Mouse (Mus musculus) liver, embryonic 14.5 days (tissue): ENCODE results near the gene Clpp. TPM values are rescaled to one million over a fixed set of nuclear protein-coding genes. Genes with fewer than 3 reads are reported as not detected.
A peak's percentile ranks its signal among the peaks of the same experiment; 100 is the strongest.

ENCODE experiments used
- ATAC-seq: fragments of 200-750 bp; cut with Nextera tagmentation; 2 replicates; pipeline ENCODE4 v1.8.0; 2017; ENCODE audit warnings: moderate number of reproducible peaks, mild to moderate bottlenecking, moderate library complexity; ENCODE audit not compliant: insufficient read depth
- DNase-seq, 3 experiments: peaks; one replicate each; pipeline ENCODE4 v3.0.0-alpha.2; 2012 to 2013; ENCODE audit warnings: low read depth in 3 of 3, low spot score in 3 of 3
- H3K27ac ChIP-seq: fragments of 300-500 bp; sonication (generic); 2 replicates; pipeline ENCODE4 v1.5.1; 2014; ENCODE audit warnings: moderate library complexity, mild to moderate bottlenecking, control low read depth, inconsistent platforms
- H3K27me3 ChIP-seq: fragments of 300-500 bp; sonication (generic); 2 replicates; pipeline ENCODE4 v1.6.1; 2014; ENCODE audit warnings: mild to moderate bottlenecking, low read length, moderate library complexity; ENCODE audit not compliant: control insufficient read depth, insufficient read depth
- H3K36me3 ChIP-seq: fragments of 300-500 bp; sonication (generic); replicated peaks from 2 replicates; pipeline ENCODE4 v1.6.1; 2014; ENCODE audit warnings: low read depth; ENCODE audit not compliant: control insufficient read depth, insufficient read depth
- H3K4me1 ChIP-seq, 2 experiments: fragments of 200-500 bp in 1 of 2; fragments of 300-500 bp in 1 of 2; sonication (generic) in 1 of 2; replicated peaks; 2 replicates each; pipeline ENCODE4 v1.6.1; 2012 to 2014; ENCODE audit warnings: antibody characterized with exemption in 1 of 2, inconsistent platforms in 1 of 2, low read length in 1 of 2; ENCODE audit not compliant: control insufficient read depth in 2 of 2, insufficient read depth in 2 of 2
- H3K4me2 ChIP-seq: fragments of 300-500 bp; sonication (generic); 2 replicates; pipeline ENCODE4 v1.6.1; 2014; ENCODE audit warnings: low read depth, mild to moderate bottlenecking, control low read depth, moderate library complexity
- H3K4me3 ChIP-seq, 2 experiments: fragments of 200-500 bp in 1 of 2; fragments of 300-500 bp in 1 of 2; sonication (generic) in 1 of 2; 2 replicates each; pipeline ENCODE4 v1.5.1; 2012 to 2014; ENCODE audit warnings: low read depth in 2 of 2, low read length in 2 of 2, mild to moderate bottlenecking in 2 of 2, control low read depth in 1 of 2, inconsistent platforms in 1 of 2, moderate library complexity in 1 of 2; ENCODE audit not compliant: insufficient read depth in 1 of 2
- H3K9ac ChIP-seq: fragments of 300-500 bp; sonication (generic); replicated peaks from 2 replicates; pipeline ENCODE4 v1.6.1; 2014; ENCODE audit warnings: mild to moderate bottlenecking, control low read depth, moderate library complexity
- H3K9me3 ChIP-seq: fragments of 300-500 bp; sonication (generic); 2 replicates; pipeline ENCODE4 v1.6.1; 2016; ENCODE audit warnings: low read length, mixed read lengths; ENCODE audit not compliant: control insufficient read depth
- CTCF ChIP-seq: IDR thresholded peaks from 2 replicates; pipeline ENCODE4 v1.5.1; 2016; ENCODE audit warnings: antibody characterized with exemption, low read depth, control low read depth
- EP300 ChIP-seq: IDR thresholded peaks from 2 replicates; pipeline ENCODE4 v1.6.1; 2016; ENCODE audit warnings: antibody characterized with exemption, low read depth
- WGBS: fragments of 180-500 bp; shearing (Covaris S2); extraction: QIAGEN DNeasy Blood & Tissue Kit; methylation state at CpG from one replicate; pipeline ENCODE4 v1.1.7; 2014; ENCODE audit not compliant: insufficient replicate concordance; 5-methylcytosine and 5-hydroxymethylcytosine counted together
- polyA plus RNA-seq, 2 experiments: library from polyadenylated mRNA; depleted of rRNA in 1 of 2; stranded (reverse) in 1 of 2; unstranded in 1 of 2; fragments of >200 nt; fragmentation: Nextera tagmentation in 1 of 2; extraction: Ambion mirVana in 1 of 2; gene quantifications; 2 replicates each; pipeline versions ENCODE4 v1.2.1 to v1.2.3; 2012 to 2014

Gene Clpp
- polyA plus RNA-seq, 2 experiments = 63.9 to 79.3 TPM

DNA sequence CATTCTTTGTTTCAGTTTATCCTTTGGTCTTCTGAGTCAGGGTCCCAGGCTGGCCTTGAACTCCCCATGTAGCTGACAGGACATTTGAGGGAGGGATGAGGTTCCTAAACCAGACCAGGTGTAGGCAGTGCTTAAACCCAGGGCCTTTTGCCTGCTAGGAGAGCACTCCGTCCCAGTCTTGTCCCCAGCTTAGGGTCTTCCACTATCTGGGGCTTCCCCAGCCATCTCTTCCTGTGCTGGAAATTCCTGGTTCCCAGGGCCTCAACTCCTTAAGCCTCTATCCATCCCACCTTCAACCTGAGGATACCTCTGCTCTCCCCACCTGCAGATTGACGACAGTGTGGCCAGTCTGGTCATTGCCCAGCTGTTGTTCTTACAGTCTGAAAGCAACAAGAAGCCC, 861 bp downstream of the Clpp start:
- Histone ChIP-seq H3K27ac (no peak overlapping the region), H3K9ac (peak overlapping the region; percentile 68), H3K27me3 (no peaks in the 10 kb centered on the region), H3K9me3 (no peaks in the 10 kb centered on the region), H3K36me3 (peaks cover 15% of the 10 kb centered on the region), H3K4me2 (peak overlapping the region; percentile 94), H3K4me3 (peak overlapping the region; percentile 74 to 76), H3K4me1 (peaks cover 5 to 6% of the 10 kb centered on the region in 2 experiments; a peak in 3 of 4 replicates)
- DNase-seq (no peak), ATAC-seq (no peak)
- TF ChIP-seq EP300 (no peak), CTCF (no peak)
- WGBS = 46% methylated on average over 2 of the region's 2 CpGs

DNA sequence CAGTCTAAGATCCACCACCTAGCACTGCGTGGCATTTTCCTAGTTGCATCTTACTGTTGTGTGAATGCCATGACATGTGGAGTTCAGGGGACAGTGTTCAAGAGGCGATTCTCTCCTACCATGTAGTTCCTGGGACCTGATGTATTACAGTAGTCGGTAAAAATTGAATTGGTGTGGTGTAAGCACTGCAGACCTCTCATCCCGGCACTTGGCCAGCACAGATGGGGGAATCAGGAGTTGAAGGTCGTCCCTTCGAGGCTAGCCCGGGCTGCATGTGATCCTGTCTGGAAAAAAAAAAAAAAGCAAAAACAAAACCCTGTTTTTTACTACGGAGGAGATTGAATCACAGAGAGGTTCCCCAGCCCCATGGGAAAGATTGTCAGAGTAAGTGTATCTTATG, 4.9 kb downstream of the Clpp start:
- no peak overlapping the region for H3K9ac ChIP-seq
- TF ChIP-seq EP300 = no peak
- no peak for TF ChIP-seq CTCF
- peaks cover 19% of the 10 kb centered on the region for H3K36me3 ChIP-seq
- no peaks in the 10 kb centered on the region for H3K9me3 ChIP-seq
- DNase-seq (no peak), ATAC-seq (no peak)
- no peaks in the 10 kb centered on the region for H3K27me3 ChIP-seq
- WGBS = 81% methylated on average over 8 of the region's 8 CpGs
- H3K27ac ChIP-seq = no peak overlapping the region
- no peak overlapping the region for H3K4me3 ChIP-seq
- H3K4me2 ChIP-seq = no peak overlapping the region
- peaks cover 7 to 14% of the 10 kb centered on the region in 2 experiments for H3K4me1 ChIP-seq

DNA sequence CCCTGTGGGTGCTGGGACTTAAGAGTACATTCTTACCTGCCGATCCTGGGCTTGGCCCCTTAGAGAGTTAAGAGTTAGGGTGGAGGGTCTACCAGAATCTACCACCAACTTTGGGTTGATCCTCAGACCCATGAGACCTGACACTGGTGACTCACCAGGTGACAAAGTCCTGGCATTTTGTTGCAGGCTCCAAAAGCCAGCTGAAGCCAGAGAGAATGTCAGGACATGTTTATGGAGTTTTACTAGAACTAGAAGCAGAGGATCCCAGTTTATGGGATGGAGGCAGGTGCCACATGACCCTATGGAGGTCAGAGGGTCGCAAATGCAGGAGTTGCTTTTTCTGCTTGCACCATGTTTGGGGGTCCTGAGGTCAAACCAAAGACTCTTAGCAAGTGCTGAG, 6.4 kb downstream of the Clpp start:
- Histone ChIP-seq H3K4me3 (no peak overlapping the region; a peak in 1 of 4 replicates), H3K9ac (peak overlapping the region; percentile 23), H3K9me3 (no peaks in the 10 kb centered on the region), H3K4me2 (peak overlapping the region; percentile 90), H3K36me3 (peaks cover 19% of the 10 kb centered on the region), H3K4me1 (peaks cover 3 to 8% of the 10 kb centered on the region in 2 experiments), H3K27me3 (no peaks in the 10 kb centered on the region), H3K27ac (no peak overlapping the region)
- ATAC-seq (no peak), DNase-seq (no peak)
- WGBS = 58% methylated on average over 2 of the region's 2 CpGs
- TF ChIP-seq EP300 (no peak), CTCF (no peak)

DNA sequence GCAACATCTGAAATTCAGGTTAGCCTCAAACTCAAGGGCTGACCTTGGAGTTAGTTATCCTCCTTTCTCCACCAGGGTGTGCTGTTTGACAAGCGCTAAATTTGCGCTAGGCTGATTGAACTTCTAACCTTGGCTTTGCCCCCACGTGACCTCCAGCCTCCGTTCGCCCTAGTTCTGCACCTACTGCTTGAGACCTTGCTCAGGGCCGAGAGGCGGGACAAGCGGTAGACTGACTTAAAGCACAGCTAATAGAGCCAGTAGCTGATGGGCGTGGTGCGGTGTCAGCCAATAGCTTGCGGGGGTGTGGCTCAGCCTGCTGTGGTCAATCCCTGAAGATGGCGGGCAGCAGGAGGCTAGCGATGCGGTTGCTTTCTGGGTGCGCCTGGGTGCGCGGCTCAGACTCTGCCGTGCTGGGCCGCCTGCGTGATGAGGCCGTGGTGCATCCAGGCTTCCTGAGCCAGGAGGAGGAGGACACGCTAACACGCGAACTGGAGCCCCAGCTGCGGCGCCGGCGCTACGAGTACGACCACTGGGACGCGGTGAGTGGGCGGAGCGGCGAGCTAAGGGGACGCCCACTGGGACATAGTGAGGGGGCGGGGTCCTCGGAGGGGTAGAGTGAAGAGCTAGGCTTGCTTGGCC, 7.0 kb downstream of the Clpp start, which contains the start of gene Alkbh7:
Gene Alkbh7 (plus strand): TSS at position 311 of the 639 bp plus-strand sequence.
- DNase-seq (peak; percentile 99), ATAC-seq (peak; percentile 100)
- Histone ChIP-seq H3K9me3 (no peaks in the 10 kb centered on the region), H3K4me2 (peak within 1 kb of the TSS; percentile 90), H3K36me3 (peaks cover 19% of the 10 kb centered on the region), H3K4me1 (peaks cover 3 to 8% of the 10 kb centered on the region in 2 experiments; a peak in 3 of 4 replicates), H3K27ac (peak within 1 kb of the TSS; percentile 20; the same call in 1 of the 2 replicates), H3K27me3 (no peaks in the 10 kb centered on the region), H3K9ac (peak within 1 kb of the TSS; percentile 58), H3K4me3 (peak within 1 kb of the TSS; percentile 69 to 87)
- TF ChIP-seq CTCF (peak; percentile 96), EP300 (no peak)
- under 1% methylated on average over 38 of the region's 38 CpGs for WGBS

DNA sequence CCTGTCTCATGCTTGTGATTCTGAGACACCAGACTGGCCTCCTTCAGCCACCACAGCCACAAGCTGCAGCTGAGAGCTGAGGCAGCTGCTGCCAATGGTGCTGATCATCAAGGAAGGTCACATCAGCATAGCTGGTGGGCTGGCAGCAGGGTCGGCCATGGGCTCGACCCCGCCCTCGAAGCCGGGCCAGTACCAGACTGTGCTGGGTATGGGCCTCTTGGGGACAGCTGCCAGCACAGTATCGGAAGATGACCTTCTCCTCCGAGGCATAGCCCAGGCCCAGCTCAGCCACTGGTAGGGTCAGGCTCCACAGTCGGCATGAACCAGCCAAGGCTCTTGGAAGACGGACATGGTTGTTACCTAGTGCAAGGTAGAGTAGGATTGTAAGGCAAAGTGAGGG, 9.3 kb downstream of the Clpp start:
- ATAC-seq = no peak
- WGBS = 84% methylated on average over 9 of the region's 9 CpGs
- Histone ChIP-seq H3K36me3 (peaks cover 32% of the 10 kb centered on the region), H3K4me1 (peaks cover 8 to 15% of the 10 kb centered on the region in 2 experiments; a peak in 3 of 4 replicates), H3K9ac (no peak overlapping the region), H3K4me2 (no peak overlapping the region), H3K27me3 (no peaks in the 10 kb centered on the region), H3K27ac (no peak overlapping the region), H3K9me3 (no peaks in the 10 kb centered on the region), H3K4me3 (no peak overlapping the region)
- no peak for DNase-seq
- no peak for TF ChIP-seq EP300
- no peak for TF ChIP-seq CTCF
